Mouse (Mus musculus): ENCODE results near the gene Il34.

The Il34 gene

DNA sequence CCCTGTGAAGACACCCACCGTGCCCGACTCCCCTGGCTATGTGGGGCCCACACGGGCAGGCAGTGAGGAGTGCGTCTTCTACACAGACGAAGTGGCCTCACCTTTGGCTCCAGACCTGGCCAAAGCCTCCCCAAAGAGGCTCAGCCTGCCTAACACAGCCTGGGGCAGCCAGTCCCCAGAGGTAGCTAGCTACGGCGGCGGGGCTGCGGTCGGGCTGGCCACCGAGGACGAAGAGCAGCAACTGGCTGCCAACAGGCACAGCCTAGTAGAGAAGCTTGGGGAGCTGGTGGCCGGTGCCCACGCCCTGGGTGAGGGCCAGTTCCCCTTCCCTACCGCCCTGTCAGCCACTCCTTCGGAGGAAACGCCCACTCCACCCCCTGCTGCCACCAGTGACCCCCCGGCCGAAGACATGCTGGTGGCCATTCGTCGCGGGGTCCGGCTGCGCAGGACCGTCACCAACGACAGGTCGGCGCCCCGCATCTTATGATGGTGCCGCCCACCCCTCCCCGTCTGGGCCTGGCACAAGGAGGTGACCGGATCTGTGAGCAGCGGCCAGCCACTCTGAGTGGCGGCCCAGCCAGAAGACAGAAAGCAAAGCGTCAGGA, 67.0 kb downstream of the Il34 start:
- DNase-seq (ENCODE audit: low spot score): no peak

DNA sequence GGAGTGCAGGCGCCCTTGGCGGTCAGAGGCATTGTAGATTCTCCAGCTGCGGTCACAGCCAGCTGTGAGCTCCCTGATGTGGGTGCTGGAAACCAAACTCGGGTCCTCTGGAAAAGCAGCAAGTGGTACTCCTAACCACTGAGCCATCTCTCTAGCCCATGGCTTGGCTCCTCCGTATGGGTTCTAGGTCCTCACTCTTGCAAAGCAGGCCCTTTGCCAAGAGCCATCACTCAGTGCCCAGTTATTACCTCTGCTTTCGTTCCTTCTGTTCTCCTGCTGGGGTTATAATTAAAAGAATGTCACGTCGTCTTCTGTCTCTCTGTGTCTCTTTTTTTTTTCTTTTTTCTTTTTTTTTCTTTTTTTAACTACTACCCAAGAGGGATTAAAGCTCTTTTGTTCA, 72.7 kb downstream of the Il34 start:
- DNase-seq (ENCODE audit: low spot score): no peak

DNA sequence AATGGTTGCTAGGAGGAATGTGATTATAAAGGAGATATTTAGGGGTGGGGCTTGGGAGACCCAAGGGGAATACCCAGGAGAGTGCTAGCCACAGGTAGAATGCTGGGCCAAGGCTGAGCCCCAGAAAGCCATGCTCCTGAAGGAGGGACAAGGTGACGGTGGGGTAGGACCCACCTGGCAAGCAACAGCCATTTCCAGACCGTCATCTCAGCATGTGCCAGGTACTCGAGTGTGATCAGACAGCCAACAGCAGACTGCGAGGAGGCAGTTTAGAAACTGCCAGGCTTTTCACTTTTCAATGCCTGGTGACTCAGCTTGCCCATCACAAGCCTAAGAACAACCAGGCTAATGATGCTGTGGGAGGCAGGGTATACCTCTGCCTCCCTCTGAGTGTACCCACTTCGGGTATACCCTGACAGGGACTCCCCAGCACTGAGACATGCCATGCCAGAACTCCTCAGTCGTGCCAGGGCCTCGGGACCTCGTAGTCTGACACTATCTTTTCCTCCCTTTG, 74.3 kb downstream of the Il34 start:
- no peak for DNase-seq (ENCODE audit: low spot score)

DNA sequence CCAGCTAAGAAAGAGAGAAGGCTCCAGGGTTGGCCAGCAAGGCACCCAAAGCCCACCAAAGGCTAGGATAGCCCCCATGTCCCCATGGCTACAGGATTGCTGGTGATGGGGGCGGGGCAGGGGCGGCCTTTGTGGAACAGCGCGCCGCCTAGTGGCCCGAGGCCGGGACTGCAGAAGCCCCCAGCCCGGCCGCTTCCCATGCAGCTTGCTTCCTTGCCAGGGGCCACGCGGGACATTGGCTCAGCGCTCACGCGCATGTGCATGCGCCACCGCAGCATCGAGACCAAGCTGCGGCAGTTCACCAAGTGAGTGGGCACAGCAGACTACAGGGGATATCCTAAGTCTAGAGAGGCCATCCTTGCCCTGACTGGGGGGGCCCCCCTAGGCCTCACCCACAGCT, 78.8 kb downstream of the Il34 start:
- no peak for DNase-seq (ENCODE audit: low spot score)

DNA sequence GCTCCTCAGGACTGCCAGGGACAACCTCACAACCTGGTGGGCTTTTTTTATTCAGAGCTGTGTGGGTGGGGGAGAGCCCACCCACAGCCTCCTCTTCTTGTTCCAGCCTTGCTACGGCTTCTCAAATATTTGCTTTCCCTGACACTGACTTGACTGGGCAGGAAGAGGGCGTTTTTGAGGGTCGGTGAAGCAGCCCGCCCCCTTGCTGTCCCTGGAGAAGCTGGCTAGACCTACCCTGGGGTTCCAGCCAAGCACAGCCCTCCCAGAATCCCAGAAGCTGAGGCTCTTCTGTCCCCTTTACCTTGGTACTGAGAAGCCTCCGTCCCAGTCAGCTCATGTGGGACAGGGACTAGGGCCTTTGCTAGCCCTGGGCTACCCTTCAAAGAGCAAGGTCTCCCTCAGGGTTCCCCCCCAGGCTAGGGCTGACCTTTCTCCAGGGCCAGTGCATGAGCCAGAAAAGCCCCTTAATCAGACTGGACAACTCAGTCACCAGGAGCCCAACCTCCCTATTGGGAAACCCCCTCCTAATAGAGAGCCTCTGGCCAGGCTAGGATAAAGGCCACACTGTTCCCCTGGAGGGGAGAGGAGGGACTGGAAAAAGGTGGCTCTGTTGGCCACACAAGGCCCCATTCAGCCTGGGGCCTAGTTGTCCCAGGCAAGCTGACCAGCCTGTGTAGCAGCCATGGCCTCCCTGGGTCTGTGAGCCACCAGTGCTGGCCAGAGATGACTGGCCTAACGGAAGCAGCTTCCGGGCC, 80.5 kb downstream of the Il34 start:
- DNase-seq (ENCODE audit: low spot score): no peak

DNA sequence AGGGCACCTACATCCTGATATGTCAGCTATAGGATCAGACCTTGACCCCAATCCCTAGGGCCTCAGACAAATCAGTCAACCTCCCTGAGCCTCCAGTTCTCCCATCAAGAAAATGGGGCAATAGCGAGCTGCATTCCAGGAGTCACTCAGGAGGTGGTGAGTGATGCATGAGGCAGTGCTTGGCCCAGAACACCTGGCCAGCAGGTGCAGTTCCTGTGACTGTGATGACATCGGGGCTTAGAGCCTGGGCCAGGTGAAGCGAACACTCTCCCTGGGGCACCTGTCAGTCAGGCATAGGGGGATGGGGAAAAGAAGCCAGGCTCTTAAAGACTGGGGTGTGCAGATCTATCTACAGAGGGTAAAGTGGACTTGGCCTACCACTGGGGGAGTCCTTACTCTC, 81.2 kb downstream of the Il34 start:
- no peak for DNase-seq (ENCODE audit: low spot score)

DNA sequence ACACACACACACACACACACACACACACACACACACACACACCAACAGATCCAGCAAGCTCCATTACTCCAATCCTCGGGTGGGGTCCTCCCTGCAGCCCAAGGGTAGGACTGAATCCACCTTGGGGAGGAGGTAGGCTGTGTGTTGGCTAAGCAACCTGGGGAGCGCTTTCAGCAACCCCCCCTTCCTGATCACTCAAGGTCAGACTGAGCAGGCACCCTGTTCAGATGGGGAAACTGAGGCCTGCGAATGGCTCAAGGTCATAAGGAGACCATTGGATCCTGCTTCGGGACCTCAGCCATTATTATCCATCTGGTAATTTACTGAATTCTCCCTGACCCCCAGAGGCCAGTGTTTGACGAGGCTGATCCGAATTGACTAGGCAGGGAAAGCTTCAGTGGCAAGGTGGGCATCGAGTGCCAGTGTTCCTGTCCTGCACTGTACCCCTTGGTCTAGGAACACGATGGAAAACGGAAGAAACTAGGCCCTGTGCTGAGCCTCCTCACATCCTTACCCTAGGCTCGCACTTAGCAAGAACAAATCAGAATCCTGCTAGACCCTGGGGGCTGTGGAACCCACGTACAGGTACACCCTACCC, 83.2 kb downstream of the Il34 start:
- DNase-seq (ENCODE audit: low spot score): no peak

DNA sequence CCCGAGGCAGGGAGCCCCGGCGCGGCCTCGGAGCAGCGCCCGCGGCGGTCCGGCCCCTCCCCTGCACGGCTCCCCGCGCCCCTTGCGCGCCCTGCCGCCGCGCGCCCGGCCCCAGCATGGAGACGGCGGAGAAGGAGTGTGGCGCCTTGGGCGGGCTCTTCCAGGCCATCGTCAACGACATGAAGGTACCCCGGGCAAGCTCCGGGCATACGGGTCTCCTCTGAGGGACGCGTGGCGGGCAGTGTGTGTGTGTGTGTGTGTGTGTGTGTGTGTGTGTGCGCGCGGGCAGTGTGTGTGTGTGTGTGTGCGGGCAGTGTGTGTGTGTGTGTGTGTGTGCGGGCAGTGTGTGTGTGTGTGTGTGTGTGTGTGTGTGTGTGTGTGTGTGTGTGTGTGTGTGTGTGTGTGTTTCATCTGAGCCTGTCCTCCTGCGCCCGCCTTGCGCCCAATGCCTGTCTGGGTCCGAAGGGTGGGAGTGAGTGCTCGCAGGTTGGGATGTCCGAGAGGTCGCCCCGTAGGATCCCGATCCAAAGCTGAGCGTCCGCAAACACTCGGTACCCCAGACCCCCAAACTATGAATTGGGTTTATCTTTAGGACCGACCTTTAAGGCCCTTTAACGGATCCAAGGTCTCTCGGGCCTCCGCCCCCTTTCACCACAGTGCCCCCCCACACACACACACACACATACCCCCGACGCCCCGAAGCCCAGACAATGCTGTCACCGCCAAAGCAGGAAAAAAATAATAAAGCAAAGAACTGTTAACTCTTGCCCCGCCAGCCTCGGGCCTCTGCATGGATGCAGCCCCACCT, 83.9 kb downstream of the Il34 start:
- no peak for DNase-seq (ENCODE audit: low spot score)

DNA sequence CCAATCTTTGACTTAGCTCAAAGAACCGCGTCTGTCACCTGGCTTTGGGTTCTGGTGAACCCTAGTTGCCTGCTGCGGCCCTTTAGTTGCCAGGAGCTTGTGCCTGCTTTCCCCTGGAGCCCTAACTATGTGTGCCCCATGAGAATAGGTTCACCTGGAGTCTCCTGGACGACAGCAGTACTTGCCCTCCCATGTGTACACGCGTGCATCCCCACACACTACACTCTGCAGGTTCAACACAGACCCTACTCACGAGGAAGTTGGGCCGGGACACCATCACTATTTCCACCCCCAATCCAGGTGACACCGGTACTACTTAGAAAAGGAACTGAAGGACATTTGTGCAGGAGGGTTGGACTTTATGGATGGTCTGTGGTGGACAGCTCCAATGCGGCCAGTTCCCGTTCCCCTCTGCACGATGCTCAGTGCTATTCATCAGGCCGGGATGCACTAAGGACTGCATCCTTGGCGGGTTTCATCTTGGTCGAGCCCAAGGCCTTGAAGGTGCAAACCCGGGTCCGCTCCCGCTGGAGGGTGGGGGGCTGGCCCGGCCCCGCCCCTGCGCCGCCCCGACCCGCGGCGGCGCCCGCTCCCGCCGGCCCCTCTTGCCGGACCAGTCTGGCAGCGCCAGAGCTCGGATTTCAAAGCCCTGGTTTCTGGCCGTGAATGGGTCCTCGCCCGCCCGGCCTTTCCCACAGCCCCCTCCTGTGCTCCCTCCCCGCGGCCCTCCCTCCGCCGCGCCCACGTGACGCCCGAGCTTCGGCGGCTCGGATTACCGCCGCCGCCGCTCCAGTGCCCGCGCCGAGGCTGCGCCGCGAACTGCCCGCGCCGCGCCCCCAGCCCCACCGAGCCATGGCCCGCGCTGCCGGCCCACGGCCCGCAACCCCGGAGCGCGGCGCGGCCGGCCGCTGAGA, 84.8 kb downstream of the Il34 start, which contains the start of gene Mtss1l:
Gene Mtss1l (plus strand): TSS at position 792 of the 914 bp plus-strand sequence.
- DNase-seq (ENCODE audit: low spot score): peak; percentile 60

DNA sequence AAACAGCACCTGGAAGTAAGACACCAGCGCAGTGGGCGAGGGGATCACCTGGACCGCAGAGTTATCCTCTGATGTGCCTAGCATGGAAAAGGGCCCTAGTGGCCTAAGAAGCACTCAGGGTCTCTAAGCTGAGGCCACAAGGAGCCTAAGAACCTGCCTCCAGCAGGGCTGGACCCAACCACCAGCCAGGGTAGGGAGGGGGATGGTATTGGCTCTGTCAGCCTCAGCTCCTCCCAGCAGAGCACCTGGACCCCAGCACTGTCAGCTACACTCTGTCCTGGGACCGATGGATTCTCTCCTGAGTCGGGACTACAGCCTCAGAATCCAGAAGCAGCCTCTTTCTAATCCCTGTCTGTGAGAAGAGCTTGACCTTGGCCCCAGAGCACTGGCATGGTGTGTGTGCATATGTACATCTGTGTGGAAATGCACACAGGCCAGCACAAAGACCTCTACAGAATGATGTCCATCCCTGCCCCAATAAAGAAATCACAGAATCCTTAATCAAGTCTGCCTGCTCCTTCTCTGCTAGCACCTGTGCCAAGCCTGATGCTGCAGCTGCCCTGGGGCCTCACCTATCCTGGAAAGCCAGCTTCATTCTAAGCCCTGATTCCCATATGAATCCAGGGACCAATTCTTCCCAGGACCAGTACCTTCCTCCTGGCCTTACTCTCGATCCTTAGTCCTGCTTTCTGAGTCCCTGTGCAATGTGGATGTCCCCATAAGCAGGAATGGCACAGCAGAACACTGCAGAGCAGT, 85.6 kb downstream of the Il34 start:
- no peak for DNase-seq (ENCODE audit: low spot score)

DNA sequence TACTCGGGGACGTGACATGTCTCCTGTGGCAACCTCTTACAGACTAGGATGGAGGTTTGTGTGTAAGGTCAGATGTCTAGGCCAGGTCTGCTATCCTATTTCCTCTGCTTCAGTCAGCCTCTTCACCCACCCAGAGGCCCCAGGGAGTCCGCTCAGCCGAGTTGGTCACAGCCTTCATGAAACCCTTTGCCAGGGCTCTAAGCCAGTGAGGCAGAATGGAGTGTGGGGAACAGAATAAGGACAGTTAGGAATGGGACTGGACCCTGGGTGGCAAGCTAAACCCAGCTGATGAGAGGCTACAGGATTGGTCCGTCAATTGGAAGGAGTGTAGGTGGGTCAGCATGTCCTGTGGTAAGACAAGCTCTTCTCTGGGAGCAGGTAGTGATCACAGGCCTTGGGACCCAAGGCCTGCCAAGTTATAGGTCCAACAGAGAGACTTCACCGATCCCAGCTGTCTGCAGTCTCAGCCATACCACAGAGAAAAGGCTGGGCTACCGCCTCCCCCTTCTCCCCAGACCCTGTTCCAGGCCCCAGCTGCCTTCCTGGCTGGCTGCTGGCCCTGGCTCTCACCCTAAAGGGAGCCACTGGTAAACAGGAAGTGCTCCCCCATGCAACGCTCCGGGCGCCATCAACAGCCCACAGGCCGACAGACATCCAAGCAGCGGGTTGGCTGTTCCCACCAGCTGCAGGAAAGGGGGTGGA, 86.6 kb downstream of the Il34 start:
- no peak for DNase-seq (ENCODE audit: low spot score)

DNA sequence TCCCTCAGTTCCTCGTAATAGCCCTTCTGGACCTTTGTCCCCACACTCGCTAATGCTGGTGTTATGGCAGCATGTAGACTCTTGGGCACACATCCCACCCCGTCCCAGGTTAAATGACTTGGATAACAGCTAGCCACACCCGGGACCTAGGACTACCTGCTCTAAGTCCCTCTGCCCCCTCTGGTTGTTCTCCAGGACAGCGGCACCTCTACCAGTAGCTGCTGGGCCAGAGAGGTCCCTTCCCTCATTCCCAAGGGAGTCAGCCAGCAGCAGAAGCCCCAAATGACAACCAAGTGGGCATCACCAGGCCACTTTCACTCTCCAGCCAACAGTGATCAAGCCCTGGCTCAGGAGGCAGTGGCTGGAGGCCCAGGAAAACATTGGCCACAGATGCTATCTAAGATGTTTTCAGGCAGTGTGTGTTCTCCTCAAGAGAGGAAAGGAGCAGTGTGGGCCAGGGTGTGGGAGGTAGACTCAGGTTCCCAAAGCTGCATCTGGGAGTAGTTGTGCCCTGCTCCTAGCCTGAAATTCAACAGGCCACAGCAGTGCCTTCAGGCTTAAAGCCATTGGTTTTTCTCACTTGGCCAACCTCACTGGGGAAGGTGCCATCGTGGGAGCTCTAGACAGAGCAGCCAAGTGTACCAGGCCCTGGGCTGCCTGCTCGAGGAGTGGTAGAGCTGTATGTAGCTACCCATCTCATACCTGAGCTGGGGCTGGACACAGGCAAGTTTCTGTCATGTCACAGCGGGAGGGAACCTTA, 87.3 kb downstream of the Il34 start:
- no peak for DNase-seq (ENCODE audit: low spot score)

DNA sequence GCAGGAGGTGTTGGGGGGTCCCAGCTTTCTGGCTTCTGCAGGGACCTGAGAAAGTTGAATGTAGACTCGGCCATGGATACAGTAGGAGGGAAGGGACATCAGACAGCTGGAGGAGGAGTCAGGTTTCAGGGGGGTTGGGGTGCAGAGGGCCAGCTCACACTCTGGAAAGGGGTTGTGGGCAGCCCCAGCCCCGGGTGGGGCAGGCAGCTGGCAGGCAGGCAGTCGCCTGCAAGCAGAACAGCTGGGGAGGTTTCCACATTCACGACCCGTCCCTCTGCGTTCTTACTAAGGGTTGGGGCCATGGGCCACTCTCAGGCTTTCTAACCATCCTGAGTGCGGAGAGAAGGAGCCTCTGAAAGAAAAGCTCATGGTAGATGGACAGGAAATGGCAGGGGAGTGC, 88.6 kb downstream of the Il34 start:
- no peak for DNase-seq (ENCODE audit: low spot score)

DNA sequence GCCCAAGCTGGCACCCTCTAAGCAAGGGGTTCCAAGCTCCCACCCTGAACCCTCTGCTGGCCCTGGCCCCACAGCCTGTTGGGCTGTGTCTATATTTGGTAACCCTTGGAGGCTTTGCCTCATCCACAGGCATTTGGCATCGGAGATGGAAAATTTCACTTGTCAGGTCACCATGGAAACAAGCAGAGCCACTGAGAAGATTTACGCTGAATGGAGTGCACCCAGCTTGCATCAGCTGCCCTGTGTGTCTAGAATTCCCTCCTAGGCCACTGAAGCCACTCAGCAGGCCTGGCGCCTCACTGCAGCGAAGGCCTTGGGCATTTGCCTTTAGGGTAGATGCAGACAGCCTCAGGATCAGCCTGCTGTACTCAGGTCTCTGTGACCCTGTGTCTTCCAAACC, 89.6 kb downstream of the Il34 start:
- DNase-seq (ENCODE audit: low spot score): no peak

DNA sequence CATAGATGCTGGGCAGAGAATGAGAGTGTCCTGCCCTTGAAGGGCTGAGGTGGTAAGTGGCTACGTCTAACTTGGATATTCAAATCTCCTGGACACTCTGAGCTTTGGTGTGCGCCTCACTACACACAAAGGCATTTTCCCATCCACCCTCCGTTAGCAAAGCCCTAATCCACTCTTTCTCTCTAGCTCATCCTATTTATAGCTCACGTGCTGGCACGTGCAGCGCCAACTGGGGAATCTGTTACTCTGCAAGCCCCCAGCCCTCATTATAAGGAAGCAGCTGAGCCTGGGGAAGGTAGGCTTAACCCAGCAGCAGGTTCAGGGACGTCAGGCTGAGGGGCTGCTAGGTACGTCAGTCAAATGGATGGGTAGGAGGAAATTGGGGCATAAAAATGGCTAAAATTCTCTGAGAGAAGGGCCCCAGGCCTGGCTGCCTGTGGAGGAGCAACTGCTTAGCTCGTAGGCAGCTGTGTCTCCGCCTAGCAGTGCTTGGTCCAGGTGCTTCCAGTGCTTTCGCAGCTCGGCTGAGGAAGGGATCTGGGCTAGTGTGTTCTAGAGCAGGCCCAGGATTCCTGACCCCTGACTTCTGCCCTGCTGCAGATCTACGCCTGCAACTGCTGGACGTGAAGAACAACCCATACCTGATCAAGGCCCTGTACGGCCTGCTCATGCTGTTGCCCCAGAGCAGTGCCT, 90.8 kb downstream of the Il34 start:
- DNase-seq (ENCODE audit: low spot score): no peak

DNA sequence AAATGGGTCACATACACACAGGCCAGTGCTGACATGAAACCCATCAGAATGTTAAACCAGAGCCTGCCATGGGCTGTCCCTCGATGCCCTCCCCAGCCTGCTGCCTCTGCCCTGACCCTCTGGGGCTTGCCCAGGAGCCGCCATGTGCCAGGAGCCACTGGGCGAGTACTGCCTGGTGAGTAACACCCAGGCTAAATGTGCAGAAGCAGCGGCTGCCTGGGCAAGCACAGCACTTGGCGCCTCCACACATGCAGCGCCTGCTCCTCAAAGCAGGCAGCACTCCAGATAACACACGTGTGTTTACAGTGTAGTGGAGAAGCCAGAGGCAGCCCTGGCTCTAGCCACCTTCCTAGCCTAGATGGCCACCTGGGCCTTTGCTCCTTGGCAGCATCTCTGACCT, 92.7 kb downstream of the Il34 start:
- DNase-seq (ENCODE audit: low spot score): no peak

DNA sequence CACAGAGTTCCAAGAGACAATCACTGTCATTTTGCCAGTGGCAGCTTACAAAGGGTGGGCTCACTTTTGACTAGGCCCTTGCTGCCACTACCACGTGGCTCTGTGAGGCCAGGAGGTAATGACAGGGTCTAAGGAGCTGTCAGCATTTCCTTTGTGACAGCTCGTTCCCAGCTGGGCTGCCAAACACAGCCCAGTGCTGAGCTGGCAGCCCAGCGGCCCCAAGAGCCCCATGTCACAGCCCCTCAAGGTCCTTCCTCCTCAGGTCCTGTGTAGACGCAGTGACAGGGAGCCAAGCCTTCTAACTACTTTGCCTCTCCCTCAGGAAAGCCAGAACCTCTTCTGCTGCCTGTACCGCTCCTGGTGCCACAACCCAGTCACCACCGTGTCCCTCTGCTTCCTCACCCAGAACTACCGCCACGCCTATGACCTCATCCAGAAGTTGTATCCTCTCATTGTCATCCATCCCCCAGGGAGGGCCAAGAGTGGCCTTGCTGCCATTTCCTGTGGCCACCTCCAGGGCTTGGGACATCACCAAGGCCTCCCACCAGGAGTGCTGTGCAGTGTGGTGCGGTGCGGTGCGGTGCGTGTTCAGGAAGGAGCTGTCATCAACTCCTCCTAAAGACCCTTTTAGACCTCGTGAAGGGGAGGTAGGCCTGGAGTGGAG, 94.3 kb downstream of the Il34 start:
- DNase-seq (ENCODE audit: low spot score): no peak

DNA sequence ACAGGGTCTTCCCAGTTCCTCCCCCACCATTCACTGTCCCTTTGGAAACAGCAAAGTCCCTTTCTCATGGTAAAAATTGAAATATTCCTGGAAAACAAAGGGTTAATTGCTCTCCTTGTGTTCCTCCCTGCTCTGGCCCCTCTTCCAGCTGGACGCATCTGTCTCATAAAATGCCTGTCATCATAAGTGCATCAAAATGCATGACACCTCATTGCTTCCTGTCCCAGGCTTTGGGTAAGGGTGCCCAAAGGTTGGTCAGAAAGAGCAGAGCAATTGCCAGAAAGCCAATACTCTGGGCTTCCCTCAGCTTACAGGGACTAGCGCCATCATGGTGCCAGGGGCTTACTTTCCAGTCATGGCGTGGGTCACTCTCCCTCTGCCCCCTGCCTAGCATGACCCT, 95.1 kb downstream of the Il34 start:
- no peak for DNase-seq (ENCODE audit: low spot score)
